Mouse (Mus musculus): ENCODE results near the gene Phc1.
"Not testable (repeated sequence)": the region's sequence is repeated elsewhere in the genome, so short reads cannot be mapped to it uniquely, and the experiment has no call there.

Gene Phc1

GRCm38 (mm10) chr6:122340349-122341000 is at the start of gene Phc1:
TSS of gene Phc1 (minus strand) at chr6:122340561.
- peak; percentile 84 for DNase-seq (ENCODE audit: low spot score)

- DNase-seq (ENCODE audit: low spot score): not testable (repeated sequence)
These were observed 49.6 kb upstream of the Phc1 start for GRCm38 (mm10) chr6:122389986-122390385.

GRCm38 (mm10) chr6:122387177-122388028 is 47.0 kb upstream of the Phc1 start:
- not testable (repeated sequence) for DNase-seq (ENCODE audit: low spot score)

GRCm38 (mm10) chr6:122385724-122386123 is 45.4 kb upstream of the Phc1 start:
- no peak for DNase-seq (ENCODE audit: low spot score)

- DNase-seq (ENCODE audit: low spot score): no peak
These were observed 44.5 kb upstream of the Phc1 start for GRCm38 (mm10) chr6:122384886-122385285.

GRCm38 (mm10) chr6:122383211-122383610 is 42.9 kb upstream of the Phc1 start:
- DNase-seq (ENCODE audit: low spot score): no peak

GRCm38 (mm10) chr6:122382046-122382445 is 41.7 kb upstream of the Phc1 start:
- DNase-seq (ENCODE audit: low spot score): peak; percentile 24

- DNase-seq (ENCODE audit: low spot score): no peak
These were observed 27.9 kb upstream of the Phc1 start for GRCm38 (mm10) chr6:122368245-122368644.

GRCm38 (mm10) chr6:122366976-122367375 is 26.6 kb upstream of the Phc1 start:
- DNase-seq (ENCODE audit: low spot score): no peak

- no peak for DNase-seq (ENCODE audit: low spot score)
These were observed 25.9 kb upstream of the Phc1 start for GRCm38 (mm10) chr6:122366287-122366686.

- DNase-seq (ENCODE audit: low spot score): no peak
These were observed 25.3 kb upstream of the Phc1 start for GRCm38 (mm10) chr6:122365706-122366105.

- no peak for DNase-seq (ENCODE audit: low spot score)
These were observed 16.7 kb upstream of the Phc1 start for GRCm38 (mm10) chr6:122357089-122357488.

- no peak for DNase-seq (ENCODE audit: low spot score)
These were observed 15.5 kb upstream of the Phc1 start for GRCm38 (mm10) chr6:122355909-122356308.

GRCm38 (mm10) chr6:122347326-122347725 is 7.0 kb upstream of the Phc1 start:
- DNase-seq (ENCODE audit: low spot score): not testable (repeated sequence)

- no peak for DNase-seq (ENCODE audit: low spot score)
These were observed 6.0 kb upstream of the Phc1 start for GRCm38 (mm10) chr6:122346399-122346798.

- no peak for DNase-seq (ENCODE audit: low spot score)
These were observed 5.4 kb upstream of the Phc1 start for GRCm38 (mm10) chr6:122345731-122346130.

- peak; percentile 26 for DNase-seq (ENCODE audit: low spot score)
These were observed 4.2 kb upstream of the Phc1 start for GRCm38 (mm10) chr6:122344386-122345116.

GRCm38 (mm10) chr6:122343719-122344118 is 3.4 kb upstream of the Phc1 start:
- DNase-seq (ENCODE audit: low spot score): no peak

GRCm38 (mm10) chr6:122342125-122342524 is 1.8 kb upstream of the Phc1 start:
- DNase-seq (ENCODE audit: low spot score): no peak

- no peak for DNase-seq (ENCODE audit: low spot score)
These were observed 863 bp upstream of the Phc1 start for GRCm38 (mm10) chr6:122341038-122341810.

- peak; percentile 91 for DNase-seq (ENCODE audit: low spot score)
These were observed 566 bp downstream of the Phc1 start for GRCm38 (mm10) chr6:122339648-122340341.

Data from embryo, embryonic 10 days (tissue).